Mouse (Mus musculus) liver, postnatal 0 days (tissue): ENCODE data around the gene Wfdc21. TPM values are rescaled to one million over a fixed set of nuclear protein-coding genes. Genes with fewer than 3 reads are reported as not detected.
A peak's percentile ranks its signal among the peaks of the same experiment; 100 is the strongest.

ENCODE experiments used
- ATAC-seq: fragments of 200-750 bp; cut with Nextera tagmentation; 2 replicates; pipeline ENCODE4 v1.8.0; 2017; ENCODE audit warnings: mild to moderate bottlenecking, moderate library complexity
- DNase-seq: peaks from one replicate; pipeline ENCODE4 v3.0.0-alpha.2; 2016
- H3K27ac ChIP-seq: fragments of 300-500 bp; sonication (generic); 2 replicates; pipeline ENCODE4 v1.5.1; 2014; ENCODE audit warnings: antibody characterized with exemption, moderate library complexity, mild to moderate bottlenecking, low read depth
- H3K27me3 ChIP-seq: fragments of 300-500 bp; sonication (generic); 2 replicates; pipeline ENCODE4 v1.6.1; 2014; ENCODE audit warnings: low read length, control low read depth, mixed read lengths; ENCODE audit not compliant: insufficient read depth
- H3K36me3 ChIP-seq: fragments of 300-500 bp; sonication (generic); replicated peaks from 2 replicates; pipeline ENCODE4 v1.6.1; 2014; ENCODE audit warnings: mild to moderate bottlenecking, control low read depth, low read length, moderate library complexity, mixed read lengths; ENCODE audit not compliant: insufficient read depth
- H3K4me1 ChIP-seq: fragments of 300-500 bp; sonication (generic); 2 replicates; pipeline ENCODE4 v1.6.1; 2014; ENCODE audit warnings: antibody characterized with exemption, mild to moderate bottlenecking, control low read depth; ENCODE audit not compliant: insufficient read depth
- H3K4me2 ChIP-seq: fragments of 300-500 bp; sonication (generic); 2 replicates; pipeline ENCODE4 v1.6.1; 2014; ENCODE audit warnings: low read depth, mild to moderate bottlenecking, low read length, moderate library complexity, mixed read lengths
- H3K4me3 ChIP-seq: fragments of 300-500 bp; sonication (generic); 2 replicates; pipeline ENCODE4 v1.5.1; 2014; ENCODE audit warnings: low read depth, low read length
- H3K9ac ChIP-seq: fragments of 300-500 bp; sonication (generic); replicated peaks from 2 replicates; pipeline ENCODE4 v1.6.1; 2014; ENCODE audit warnings: mild to moderate bottlenecking, moderate library complexity
- H3K9me3 ChIP-seq: fragments of 300-500 bp; sonication (generic); 2 replicates; pipeline ENCODE4 v1.6.1; 2016; ENCODE audit warnings: mild to moderate bottlenecking, control low read depth, low read length, mixed read lengths
- CTCF ChIP-seq: sonication (generic); IDR thresholded peaks from 2 replicates; pipeline ENCODE4 v1.5.1; 2016; ENCODE audit warnings: antibody characterized with exemption, low read depth
- EP300 ChIP-seq: IDR thresholded peaks from 2 replicates; pipeline ENCODE4 v1.6.1; 2016; ENCODE audit warnings: antibody characterized with exemption, low read depth, mild to moderate bottlenecking
- WGBS: fragments of 180-500 bp; shearing (Covaris S2); extraction: QIAGEN DNeasy Blood & Tissue Kit; methylation state at CpG from one replicate; pipeline ENCODE4 v1.1.7; 2014; ENCODE audit not compliant: insufficient replicate concordance; 5-methylcytosine and 5-hydroxymethylcytosine counted together
- polyA plus RNA-seq: library from polyadenylated mRNA; unstranded; fragments of >200 nt; fragmentation: Nextera tagmentation; extraction: Ambion mirVana; gene quantifications from 2 replicates; pipeline ENCODE4 v1.2.1, GENCODE M21; 2015

Gene Wfdc21
- polyA plus RNA-seq, 1 experiment from 2014 or later, result 108 TPM

- no peaks in the 10 kb centered on the region for H3K27me3 ChIP-seq
- DNase-seq (no peak), ATAC-seq (no peak)
- no peaks in the 10 kb centered on the region for H3K4me1 ChIP-seq
- no peak overlapping the region for H3K27ac ChIP-seq
- no peaks in the 10 kb centered on the region for H3K36me3 ChIP-seq
- H3K9me3 ChIP-seq, result no peaks in the 10 kb centered on the region
- H3K4me2 ChIP-seq, result no peak overlapping the region
- no peak overlapping the region for H3K9ac ChIP-seq
- TF ChIP-seq CTCF (no peak), EP300 (no peak)
- WGBS, result 71% methylated on average over 12 of the region's 12 CpGs
- no peak overlapping the region for H3K4me3 ChIP-seq
Measured at GRCm38 (mm10) chr11:83799871-83800430, 53.2 kb downstream of the Wfdc21 start.

- Histone ChIP-seq H3K27ac (no peak overlapping the region), H3K9ac (no peak overlapping the region), H3K36me3 (no peaks in the 10 kb centered on the region), H3K4me2 (no peak overlapping the region), H3K4me1 (no peaks in the 10 kb centered on the region), H3K27me3 (no peaks in the 10 kb centered on the region), H3K4me3 (no peak overlapping the region), H3K9me3 (no peaks in the 10 kb centered on the region)
- 63% methylated on average over 8 of the region's 8 CpGs for WGBS
- DNase-seq (no peak), ATAC-seq (no peak)
- no peak for TF ChIP-seq EP300
- TF ChIP-seq CTCF, result peak; percentile 63
Measured at GRCm38 (mm10) chr11:83802166-83802565, 55.4 kb downstream of the Wfdc21 start.

Other genes starting within 250 kb of the Wfdc21 start
- gene Heatr9, start 224.8 kb upstream of the Wfdc21 start, polyA plus RNA-seq, result not detected in 2 replicates
- 8.6 and 12.7 TPM in 2 replicates for gene Ccl5, start 216.4 kb upstream of the Wfdc21 start, polyA plus RNA-seq
- 92.6 and 107 TPM in 2 replicates for gene Ccl9, start 168.3 kb upstream of the Wfdc21 start, polyA plus RNA-seq
- gene Ccl6, start 153.9 kb upstream of the Wfdc21 start, polyA plus RNA-seq, result 46.9 and 55.2 TPM in 2 replicates
- gene Rpl9-ps1, start 101.3 kb upstream of the Wfdc21 start, polyA plus RNA-seq, result not detected in 2 replicates
- gene Ccl3, start 97.6 kb upstream of the Wfdc21 start, polyA plus RNA-seq, result 1.3 TPM in 2 replicates
- gene Ccl4, start 84.4 kb upstream of the Wfdc21 start, polyA plus RNA-seq, result 1.6 and 1.8 TPM in 2 replicates
- gene Wfdc17, start 42.9 kb upstream of the Wfdc21 start, polyA plus RNA-seq, result 42.1 and 42.6 TPM in 2 replicates
- 0.38 and 0.76 TPM in 2 replicates for gene Wfdc18, start 37.9 kb upstream of the Wfdc21 start, polyA plus RNA-seq
- gene Heatr6, start 6.8 kb downstream of the Wfdc21 start, polyA plus RNA-seq, result 5.6 and 6.0 TPM in 2 replicates
- 4.9 and 5.4 TPM in 2 replicates for gene Hnf1b, start 103.1 kb downstream of the Wfdc21 start, polyA plus RNA-seq
- gene Ddx52, start 195.1 kb downstream of the Wfdc21 start, polyA plus RNA-seq, result 11.3 and 12.5 TPM in 2 replicates
- gene Synrg, start 217.5 kb downstream of the Wfdc21 start, polyA plus RNA-seq, result 2.9 and 3.5 TPM in 2 replicates